Mouse (Mus musculus) gastrocnemius, postnatal 4 days (tissue): ENCODE data around the gene Itgb7. TPM values are rescaled to one million over a fixed set of nuclear protein-coding genes. Genes with fewer than 3 reads are reported as not detected.

Experiments
- total RNA-seq, 2 experiments: library from RNA; stranded (reverse); gene quantifications; 2 replicates each; pipeline ENCODE4 v1.2.3; 2021

Gene Itgb7
- total RNA-seq, 2 experiments from 2014 or later: 1.3 to 2.1 TPM

Other genes starting within 250 kb of the Itgb7 start
- 1 to 10 TPM; 4.0 to 4.7 TPM for gene Krt8, start 227.5 kb downstream of the Itgb7 start, total RNA-seq
- gene Krt18, start 203.8 kb downstream of the Itgb7 start, total RNA-seq: 1 to 10 TPM; 2.3 to 5.8 TPM
- 100 to 1,000 TPM; 182 to 199 TPM for gene Eif4b, start 158.2 kb downstream of the Itgb7 start, total RNA-seq
- gene Tns2, start 131.5 kb downstream of the Itgb7 start, total RNA-seq: 10 to 100 TPM; 58.7 to 59.5 TPM
- gene Spryd3, start 95.7 kb downstream of the Itgb7 start, total RNA-seq: 10 to 100 TPM; 21.1 to 26.7 TPM
- 10 to 100 TPM; 80.3 to 91.9 TPM for gene Igfbp6, start 87.6 kb downstream of the Itgb7 start, total RNA-seq
- under 1 TPM; 0.18 to 0.39 TPM for gene Soat2, start 81.4 kb downstream of the Itgb7 start, total RNA-seq
- gene Zfp740, start 28.7 kb downstream of the Itgb7 start, total RNA-seq: 10 to 100 TPM; 56.8 to 66.8 TPM
- gene Csad, start 27.2 kb downstream of the Itgb7 start, total RNA-seq: 10 to 100 TPM; 41.0 to 43.5 TPM
- 10 to 100 TPM; 21.3 to 27.8 TPM for gene Rarg, start 25.6 kb upstream of the Itgb7 start, total RNA-seq
- gene Gm9918, start 38.6 kb upstream of the Itgb7 start, total RNA-seq: not detected
- gene Mfsd5, start 47.5 kb upstream of the Itgb7 start, total RNA-seq: 10 to 100 TPM; 18.9 to 20.0 TPM
- gene Espl1, start 64.3 kb upstream of the Itgb7 start, total RNA-seq: 10 to 100 TPM; 13.0 to 20.5 TPM
- 100 to 1,000 TPM; 331 to 348 TPM for gene Pfdn5, start 94.2 kb upstream of the Itgb7 start, total RNA-seq
- gene Myg1, start 99.8 kb upstream of the Itgb7 start, total RNA-seq: 10 to 100 TPM; 31.0 to 35.1 TPM
- 10 to 100 TPM; 14.0 to 14.3 TPM for gene Aaas, start 118.8 kb upstream of the Itgb7 start, total RNA-seq
- under 1 TPM; 0.18 to 0.22 TPM for gene Sp7, start 135.2 kb upstream of the Itgb7 start, total RNA-seq
- 10 to 100 TPM; 54.9 to 69.9 TPM for gene Sp1, start 174.2 kb upstream of the Itgb7 start, total RNA-seq
- gene Amhr2, start 213.4 kb upstream of the Itgb7 start, total RNA-seq: 1 to 10 TPM; 3.6 to 3.9 TPM
- 10 to 100 TPM; 15.2 to 18.7 TPM for gene Prr13, start 227.1 kb upstream of the Itgb7 start, total RNA-seq
- 100 to 1,000 TPM; 614 to 662 TPM for gene Pcbp2, start 238.6 kb upstream of the Itgb7 start, total RNA-seq